Mouse (Mus musculus) neural tube, embryonic 13.5 days (tissue): ENCODE data around the gene Polr3b. TPM values are rescaled to one million over a fixed set of nuclear protein-coding genes. Genes with fewer than 3 reads are reported as not detected.
A peak's percentile ranks its signal among the peaks of the same experiment; 100 is the strongest.

ENCODE experiments used
- ATAC-seq: fragments of 200-750 bp; cut with Nextera tagmentation; 2 replicates; pipeline ENCODE4 v1.8.0; 2017; ENCODE audit warnings: low read depth, mild to moderate bottlenecking, moderate TSS enrichment, moderate library complexity
- H3K27ac ChIP-seq: fragments of 300-500 bp; sonication (generic); replicated peaks from 2 replicates; pipeline ENCODE4 v1.5.1; 2015; ENCODE audit warnings: moderate library complexity, mild to moderate bottlenecking, inconsistent platforms
- H3K27me3 ChIP-seq: fragments of 300-500 bp; sonication (generic); 2 replicates; pipeline ENCODE4 v1.6.1; 2015; ENCODE audit warnings: mild to moderate bottlenecking, inconsistent platforms
- H3K36me3 ChIP-seq: fragments of 300-500 bp; sonication (generic); 2 replicates; pipeline ENCODE4 v1.6.1; 2015; ENCODE audit warnings: mild to moderate bottlenecking, inconsistent platforms
- H3K4me1 ChIP-seq: fragments of 300-500 bp; sonication (generic); replicated peaks from 2 replicates; pipeline ENCODE4 v1.6.1; 2015; ENCODE audit warnings: inconsistent platforms
- H3K4me2 ChIP-seq: fragments of 300-500 bp; sonication (generic); 2 replicates; pipeline ENCODE4 v1.6.1; 2015; ENCODE audit warnings: inconsistent platforms, mild to moderate bottlenecking, moderate library complexity
- H3K4me3 ChIP-seq: fragments of 300-500 bp; sonication (generic); 2 replicates; pipeline ENCODE4 v1.5.1; 2015; ENCODE audit warnings: mild to moderate bottlenecking, inconsistent platforms
- H3K9ac ChIP-seq: fragments of 300-500 bp; sonication (generic); 2 replicates; pipeline ENCODE4 v1.6.1; 2015; ENCODE audit warnings: moderate library complexity, mild to moderate bottlenecking, inconsistent platforms
- H3K9me3 ChIP-seq: fragments of 300-500 bp; sonication (generic); 2 replicates; pipeline ENCODE4 v1.6.1; 2016; ENCODE audit warnings: inconsistent platforms
- WGBS: fragments of 180-500 bp; shearing (Covaris S2); methylation state at CpG from one replicate; pipeline ENCODE4 v1.1.7; 2015; 5-methylcytosine and 5-hydroxymethylcytosine counted together
- polyA plus RNA-seq: library from polyadenylated mRNA; unstranded; fragments of >200 nt; fragmentation: Nextera tagmentation; extraction: Ambion mirVana; gene quantifications from 2 replicates; pipeline ENCODE4 v1.2.1, GENCODE M21; 2015

Gene Polr3b
- polyA plus RNA-seq, 1 experiment from 2014 or later: 15.7 TPM

GRCm38 (mm10) chr10:84758483-84759431 lies 136.7 kb downstream of the Polr3b start:
- H3K4me2 ChIP-seq: peak overlapping the region; percentile 77
- peak overlapping the region; percentile 77 for H3K27ac ChIP-seq
- no peaks in the 10 kb centered on the region for H3K36me3 ChIP-seq
- H3K9ac ChIP-seq: peak overlapping the region; percentile 73
- no peak for ATAC-seq
- H3K4me3 ChIP-seq: peak overlapping the region; percentile 47
- peaks cover 77% of the 10 kb centered on the region for H3K4me1 ChIP-seq
- H3K9me3 ChIP-seq: no peaks in the 10 kb centered on the region
- WGBS: 1% methylated on average over 51 of the region's 51 CpGs
- H3K27me3 ChIP-seq: peaks cover 67% of the 10 kb centered on the region

- H3K4me2 ChIP-seq: peak overlapping the region; percentile 77
These were observed 137.5 kb downstream of the Polr3b start for GRCm38 (mm10) chr10:84759511-84760117.

GRCm38 (mm10) chr10:84760118-84761111 lies 138.3 kb downstream of the Polr3b start:
- 6% methylated on average over 46 of the region's 46 CpGs for WGBS
- Histone ChIP-seq H3K27ac (peak overlapping the region; percentile 77), H3K9ac (peak overlapping the region; percentile 73), H3K36me3 (no peaks in the 10 kb centered on the region), H3K9me3 (no peaks in the 10 kb centered on the region), H3K27me3 (peaks cover 52% of the 10 kb centered on the region), H3K4me3 (peak overlapping the region; percentile 47), H3K4me2 (peak overlapping the region; percentile 77), H3K4me1 (peaks cover 69% of the 10 kb centered on the region)
- peak; percentile 38 for ATAC-seq

More at GRCm38 (mm10) chr10:84759511-84760117, 137.5 kb downstream of the Polr3b start:
- Histone ChIP-seq H3K36me3 (no peaks in the 10 kb centered on the region), H3K27me3 (peaks cover 58% of the 10 kb centered on the region), H3K9me3 (no peaks in the 10 kb centered on the region), H3K9ac (peak overlapping the region; percentile 73), H3K4me3 (peak overlapping the region; percentile 47), H3K4me1 (peaks cover 76% of the 10 kb centered on the region), H3K27ac (peak overlapping the region; percentile 77)
- no peak for ATAC-seq
- WGBS: 2% methylated on average over 16 of the region's 16 CpGs

GRCm38 (mm10) chr10:84768766-84769165 lies 146.7 kb downstream of the Polr3b start:
- Histone ChIP-seq H3K9ac (no peak overlapping the region), H3K4me3 (no peak overlapping the region), H3K27ac (no peak overlapping the region), H3K27me3 (no peaks in the 10 kb centered on the region), H3K36me3 (no peaks in the 10 kb centered on the region), H3K4me1 (peaks cover 19% of the 10 kb centered on the region), H3K4me2 (no peak overlapping the region), H3K9me3 (no peaks in the 10 kb centered on the region)
- no peak for ATAC-seq
- 78% methylated on average over 10 of the region's 10 CpGs for WGBS

- no peak overlapping the region for H3K4me3 ChIP-seq
- H3K9me3 ChIP-seq: no peaks in the 10 kb centered on the region
- no peak for ATAC-seq
- H3K36me3 ChIP-seq: no peaks in the 10 kb centered on the region
- WGBS: 82% methylated on average over 4 of the region's 4 CpGs
- no peak overlapping the region for H3K9ac ChIP-seq
- H3K27ac ChIP-seq: no peak overlapping the region
- peaks cover 25% of the 10 kb centered on the region for H3K4me1 ChIP-seq
- no peaks in the 10 kb centered on the region for H3K27me3 ChIP-seq
- H3K4me2 ChIP-seq: no peak overlapping the region
These were observed 150.5 kb downstream of the Polr3b start for GRCm38 (mm10) chr10:84772380-84773130.

- H3K4me2 ChIP-seq: no peak overlapping the region
- H3K27me3 ChIP-seq: no peaks in the 10 kb centered on the region
- H3K9ac ChIP-seq: no peak overlapping the region
- no peak overlapping the region for H3K27ac ChIP-seq
- no peak overlapping the region for H3K4me3 ChIP-seq
- no peaks in the 10 kb centered on the region for H3K9me3 ChIP-seq
- H3K36me3 ChIP-seq: no peaks in the 10 kb centered on the region
- peaks cover 29% of the 10 kb centered on the region for H3K4me1 ChIP-seq
- 93% methylated on average over 4 of the region's 4 CpGs for WGBS
- ATAC-seq: no peak
These were observed 151.8 kb downstream of the Polr3b start for GRCm38 (mm10) chr10:84773889-84774288.

GRCm38 (mm10) chr10:84774573-84774972 lies 152.5 kb downstream of the Polr3b start:
- Histone ChIP-seq H3K4me2 (no peak overlapping the region), H3K9me3 (no peaks in the 10 kb centered on the region), H3K27me3 (no peaks in the 10 kb centered on the region), H3K27ac (no peak overlapping the region), H3K4me3 (no peak overlapping the region), H3K4me1 (peaks cover 29% of the 10 kb centered on the region), H3K36me3 (no peaks in the 10 kb centered on the region), H3K9ac (no peak overlapping the region)
- WGBS: 72% methylated on average over 12 of the region's 12 CpGs
- ATAC-seq: no peak

Other genes with a start within 250 kb of the Polr3b start
- 5.4 and 5.7 TPM in 2 replicates for gene Nuak1, start 181.7 kb upstream of the Polr3b start, polyA plus RNA-seq
- gene Ckap4, start 88.2 kb upstream of the Polr3b start, polyA plus RNA-seq: 64.0 and 65.9 TPM in 2 replicates
- gene Tcp11l2, start 45.7 kb upstream of the Polr3b start, polyA plus RNA-seq: 30.2 and 34.1 TPM in 2 replicates
- gene Rfx4, start 133.8 kb downstream of the Polr3b start, polyA plus RNA-seq: 21.8 and 22.7 TPM in 2 replicates